Mouse (Mus musculus) liver, embryonic 11.5 days (tissue): Measurements from ENCODE around the gene Asic2. TPM values are rescaled to one million over a fixed set of nuclear protein-coding genes. Genes with fewer than 3 reads are reported as not detected.
"Not testable (repeated sequence)": the region's sequence is repeated elsewhere in the genome, so short reads cannot be mapped to it uniquely, and the experiment has no call there.

Experiments used
- ATAC-seq: fragments of 200-750 bp; cut with Nextera tagmentation; replicated peaks from 2 replicates; pipeline ENCODE4 v1.8.0; 2017; ENCODE audit warnings: moderate number of reproducible peaks, mild to moderate bottlenecking, moderate TSS enrichment, moderate library complexity; ENCODE audit not compliant: low FRiP score
- DNase-seq: peaks from one replicate; pipeline ENCODE4 v3.0.0-alpha.2; 2017; ENCODE audit warnings: low spot score
- H3K27ac ChIP-seq: fragments of 300-500 bp; sonication (generic); 2 replicates; pipeline ENCODE4 v1.5.1; 2014; ENCODE audit warnings: mild to moderate bottlenecking, low read depth, low read length, control low read depth
- H3K27me3 ChIP-seq: fragments of 300-500 bp; sonication (generic); replicated peaks from 2 replicates; pipeline ENCODE4 v1.6.1; 2014; ENCODE audit warnings: low read length, mixed read lengths; ENCODE audit not compliant: control insufficient read depth, insufficient read depth
- H3K36me3 ChIP-seq: fragments of 300-500 bp; sonication (generic); 2 replicates; pipeline ENCODE4 v1.6.1; 2014; ENCODE audit warnings: mild to moderate bottlenecking, low read length, moderate library complexity, mixed read lengths; ENCODE audit not compliant: control insufficient read depth, insufficient read depth
- H3K4me1 ChIP-seq: fragments of 300-500 bp; sonication (generic); replicated peaks from 2 replicates; pipeline ENCODE4 v1.6.1; 2014; ENCODE audit warnings: low read length, mixed read lengths; ENCODE audit not compliant: control insufficient read depth, insufficient read depth
- H3K4me2 ChIP-seq: fragments of 300-500 bp; sonication (generic); 2 replicates; pipeline ENCODE4 v1.6.1; 2014; ENCODE audit warnings: mild to moderate bottlenecking, control low read depth, moderate library complexity
- H3K4me3 ChIP-seq: fragments of 300-500 bp; sonication (generic); 2 replicates; pipeline ENCODE4 v1.5.1; 2014; ENCODE audit warnings: low read depth, low read length, control low read depth
- H3K9ac ChIP-seq: fragments of 300-500 bp; sonication (generic); 2 replicates; pipeline ENCODE4 v1.6.1; 2014; ENCODE audit warnings: low read depth, low read length, control low read depth
- H3K9me3 ChIP-seq: fragments of 300-500 bp; sonication (generic); 2 replicates; pipeline ENCODE4 v1.6.1; 2016; ENCODE audit warnings: low read length, inconsistent platforms, mixed read lengths; ENCODE audit not compliant: control insufficient read depth
- WGBS: fragments of 180-500 bp; shearing (Covaris S2); extraction: QIAGEN DNeasy Blood & Tissue Kit; methylation state at CpG from one replicate; pipeline ENCODE4 v1.1.7; 2014; 5-methylcytosine and 5-hydroxymethylcytosine counted together
- polyA plus RNA-seq: library from polyadenylated mRNA; unstranded; fragments of >200 nt; fragmentation: Nextera tagmentation; extraction: Ambion mirVana; gene quantifications from 2 replicates; pipeline ENCODE4 v1.2.1, GENCODE M21; 2014

Gene Asic2
- polyA plus RNA-seq, 1 experiment from 2014 or later: 0.27 TPM

GRCm38 (mm10) chr11:81263757-81264156 lies 704.5 kb downstream of the Asic2 start:
- Histone ChIP-seq H3K27me3 (no peaks in the 10 kb centered on the region), H3K4me1 (no peaks in the 10 kb centered on the region), H3K4me3 (no peak overlapping the region), H3K9ac (no peak overlapping the region), H3K9me3 (no peaks in the 10 kb centered on the region), H3K4me2 (no peak overlapping the region), H3K36me3 (no peaks in the 10 kb centered on the region), H3K27ac (no peak overlapping the region)
- ATAC-seq (no peak), DNase-seq (no peak)
- WGBS: 60% methylated on average over 2 of the region's 2 CpGs

- Histone ChIP-seq H3K36me3 (no peaks in the 10 kb centered on the region), H3K4me2 (no peak overlapping the region), H3K9me3 (no peaks in the 10 kb centered on the region), H3K27ac (no peak overlapping the region), H3K4me1 (no peaks in the 10 kb centered on the region), H3K4me3 (no peak overlapping the region), H3K9ac (no peak overlapping the region), H3K27me3 (no peaks in the 10 kb centered on the region)
- ATAC-seq (no peak), DNase-seq (no peak)
- WGBS: 78% methylated on average over 1 of the region's 1 CpGs
Measured at GRCm38 (mm10) chr11:81263193-81263592, 705.1 kb downstream of the Asic2 start.

- Histone ChIP-seq H3K4me2 (no peak overlapping the region), H3K27ac (no peak overlapping the region), H3K9me3 (no peaks in the 10 kb centered on the region), H3K36me3 (no peaks in the 10 kb centered on the region), H3K4me1 (no peaks in the 10 kb centered on the region), H3K9ac (no peak overlapping the region), H3K4me3 (no peak overlapping the region), H3K27me3 (no peaks in the 10 kb centered on the region)
- WGBS: 80% methylated on average over 3 of the region's 3 CpGs
- no peak for DNase-seq
- ATAC-seq: no peak
Measured at GRCm38 (mm10) chr11:81261259-81261658, 707.0 kb downstream of the Asic2 start.

GRCm38 (mm10) chr11:81241183-81241582 lies 727.1 kb downstream of the Asic2 start:
- not testable (repeated sequence) for H3K9me3 ChIP-seq, H3K27me3 ChIP-seq, H3K4me2 ChIP-seq, H3K36me3 ChIP-seq, H3K27ac ChIP-seq, ATAC-seq, H3K4me1 ChIP-seq, H3K9ac ChIP-seq, DNase-seq, H3K4me3 ChIP-seq
- WGBS: 94% methylated on average over 18 of the region's 18 CpGs

- no peaks in the 10 kb centered on the region for H3K4me1 ChIP-seq
- no peak overlapping the region for H3K4me2 ChIP-seq
- H3K9me3 ChIP-seq: no peaks in the 10 kb centered on the region
- ATAC-seq: no peak
- no peak for DNase-seq
- no peaks in the 10 kb centered on the region for H3K27me3 ChIP-seq
- WGBS: 55% methylated on average over 13 of the region's 13 CpGs
- H3K27ac ChIP-seq: no peak overlapping the region
- no peaks in the 10 kb centered on the region for H3K36me3 ChIP-seq
- no peak overlapping the region for H3K9ac ChIP-seq
- H3K4me3 ChIP-seq: no peak overlapping the region
Measured at GRCm38 (mm10) chr11:81239966-81240681, 728.1 kb downstream of the Asic2 start.

- Histone ChIP-seq H3K27me3 (no peaks in the 10 kb centered on the region), H3K27ac (no peak overlapping the region), H3K4me2 (no peak overlapping the region), H3K9me3 (no peaks in the 10 kb centered on the region), H3K4me3 (no peak overlapping the region), H3K36me3 (no peaks in the 10 kb centered on the region), H3K9ac (no peak overlapping the region), H3K4me1 (no peaks in the 10 kb centered on the region)
- DNase-seq: no peak
- ATAC-seq: no peak
- 63% methylated on average over 2 of the region's 2 CpGs for WGBS
Measured at GRCm38 (mm10) chr11:81239091-81239490, 729.2 kb downstream of the Asic2 start.

- H3K4me1 ChIP-seq: no peaks in the 10 kb centered on the region
- ATAC-seq (no peak), DNase-seq (no peak)
- H3K9me3 ChIP-seq: no peaks in the 10 kb centered on the region
- H3K27me3 ChIP-seq: no peaks in the 10 kb centered on the region
- no peak overlapping the region for H3K27ac ChIP-seq
- no peaks in the 10 kb centered on the region for H3K36me3 ChIP-seq
- H3K4me2 ChIP-seq: no peak overlapping the region
- H3K4me3 ChIP-seq: no peak overlapping the region
- WGBS: 64% methylated on average over 2 of the region's 2 CpGs
- no peak overlapping the region for H3K9ac ChIP-seq
Measured at GRCm38 (mm10) chr11:81236070-81236469, 732.2 kb downstream of the Asic2 start.

- no peaks in the 10 kb centered on the region for H3K36me3 ChIP-seq
- ATAC-seq (no peak), DNase-seq (no peak)
- H3K27ac ChIP-seq: no peak overlapping the region
- no peak overlapping the region for H3K4me3 ChIP-seq
- no peak overlapping the region for H3K4me2 ChIP-seq
- H3K4me1 ChIP-seq: no peaks in the 10 kb centered on the region
- H3K9ac ChIP-seq: no peak overlapping the region
- no peaks in the 10 kb centered on the region; the same call in 1 of the 2 replicates for H3K27me3 ChIP-seq
- H3K9me3 ChIP-seq: no peaks in the 10 kb centered on the region
- 87% methylated on average over 9 of the region's 9 CpGs for WGBS
Measured at GRCm38 (mm10) chr11:81223361-81223760, 744.9 kb downstream of the Asic2 start.

GRCm38 (mm10) chr11:81220786-81221185 lies 747.5 kb downstream of the Asic2 start:
- no peaks in the 10 kb centered on the region; the same call in 1 of the 2 replicates for H3K27me3 ChIP-seq
- WGBS: 81% methylated on average over 4 of the region's 4 CpGs
- no peaks in the 10 kb centered on the region for H3K9me3 ChIP-seq

More at GRCm38 (mm10) chr11:81220786-81221185, 747.5 kb downstream of the Asic2 start:
- Histone ChIP-seq H3K4me3 (no peak overlapping the region), H3K36me3 (no peaks in the 10 kb centered on the region), H3K27ac (no peak overlapping the region), H3K9ac (no peak overlapping the region), H3K4me1 (no peaks in the 10 kb centered on the region), H3K4me2 (no peak overlapping the region)
- DNase-seq (no peak), ATAC-seq (no peak)
